Mouse (Mus musculus) kidney, embryonic 16.5 days (tissue): ENCODE measurements at regions not wholly inside any gene's neighbourhood (a gene's known extent, or its start where the extent isn't known, plus 50 kb on each side); places are given as distances from the start of the nearest gene placed in this dataset.

Experiments used
- ATAC-seq: fragments of 200-750 bp; cut with Nextera tagmentation; 2 replicates; pipeline ENCODE4 v1.8.0; 2017; ENCODE audit warnings: moderate TSS enrichment; ENCODE audit not compliant: low FRiP score, low TSS enrichment
- H3K27ac ChIP-seq: fragments of 300-500 bp; sonication (generic); 2 replicates; pipeline ENCODE4 v1.5.1; 2014; ENCODE audit warnings: low read length
- H3K27me3 ChIP-seq: fragments of 300-500 bp; sonication (generic); 2 replicates; pipeline ENCODE4 v1.6.1; 2014; ENCODE audit warnings: low read length, control low read depth, mixed read lengths; ENCODE audit not compliant: insufficient read depth
- H3K36me3 ChIP-seq: fragments of 300-500 bp; sonication (generic); 2 replicates; pipeline ENCODE4 v1.6.1; 2014; ENCODE audit warnings: low read length, control low read depth, mixed read lengths; ENCODE audit not compliant: insufficient read depth
- H3K4me1 ChIP-seq: fragments of 300-500 bp; sonication (generic); 2 replicates; pipeline ENCODE4 v1.6.1; 2014; ENCODE audit warnings: low read length, control low read depth, mixed read lengths; ENCODE audit not compliant: insufficient read depth
- H3K4me2 ChIP-seq: fragments of 300-500 bp; sonication (generic); replicated peaks from 2 replicates; pipeline ENCODE4 v1.6.1; 2014; ENCODE audit warnings: low read depth, low read length
- H3K4me3 ChIP-seq: fragments of 300-500 bp; sonication (generic); 2 replicates; pipeline ENCODE4 v1.5.1; 2014; ENCODE audit warnings: mild to moderate bottlenecking, low read length
- H3K9ac ChIP-seq: fragments of 300-500 bp; sonication (generic); replicated peaks from 2 replicates; pipeline ENCODE4 v1.6.1; 2014; ENCODE audit warnings: low read length
- H3K9me3 ChIP-seq: fragments of 300-500 bp; sonication (generic); 2 replicates; pipeline ENCODE4 v1.6.1; 2016; ENCODE audit warnings: low read length, control low read depth
- WGBS: fragments of 180-500 bp; shearing (Covaris S2); extraction: QIAGEN DNeasy Blood & Tissue Kit; methylation state at CpG from one replicate; pipeline ENCODE4 v1.1.7; 2014; 5-methylcytosine and 5-hydroxymethylcytosine counted together

DNA sequence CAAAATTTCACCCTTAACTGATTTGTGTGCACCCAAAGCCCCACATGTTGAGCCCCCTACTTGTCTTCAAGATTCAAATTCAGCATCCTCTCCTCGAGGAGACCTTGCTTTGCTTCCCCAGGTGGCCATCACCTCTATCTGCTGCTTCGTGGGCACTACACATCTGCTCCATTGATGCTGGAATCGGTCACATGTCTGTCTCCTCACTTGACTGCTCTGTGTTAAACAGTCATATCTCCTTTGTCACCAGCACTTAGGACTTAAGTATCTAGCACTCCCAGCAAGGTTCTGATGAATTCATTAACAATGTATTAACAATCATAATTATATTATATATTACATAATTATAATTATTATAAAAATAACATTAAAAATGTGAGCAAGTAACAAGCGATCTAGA, 192.9 kb downstream of the Atp23 start:
- WGBS, result 80% methylated on average over 4 of the region's 4 CpGs
- no peak overlapping the region for H3K9ac ChIP-seq
- H3K4me2 ChIP-seq, result no peak overlapping the region
- H3K27ac ChIP-seq, result no peak overlapping the region
- no peak for ATAC-seq
- H3K4me3 ChIP-seq, result no peak overlapping the region
- H3K27me3 ChIP-seq, result no peaks in the 10 kb centered on the region
- no peaks in the 10 kb centered on the region for H3K9me3 ChIP-seq
- H3K4me1 ChIP-seq, result no peaks in the 10 kb centered on the region
- no peaks in the 10 kb centered on the region for H3K36me3 ChIP-seq

DNA sequence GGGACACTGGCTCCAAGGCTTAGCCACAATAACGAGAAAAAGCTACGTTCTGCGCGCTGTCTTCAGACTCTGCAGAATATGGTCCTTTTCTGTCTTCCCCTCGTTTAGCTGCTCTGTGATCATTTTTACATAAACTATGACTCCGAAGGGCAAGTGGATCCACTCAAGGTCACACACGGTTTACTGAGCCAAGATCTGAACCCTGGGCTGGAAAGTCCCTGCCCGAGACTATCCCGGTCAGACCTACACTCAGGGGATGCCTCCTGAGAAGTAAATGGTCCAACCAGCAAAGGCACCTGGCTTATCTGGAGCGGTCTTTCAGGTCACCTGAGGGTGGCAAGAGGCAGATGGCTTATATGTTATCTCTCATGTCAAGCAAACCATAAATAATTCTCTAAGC, 204.1 kb downstream of the Atp23 start:
- Histone ChIP-seq H3K9ac (no peak overlapping the region), H3K27me3 (no peaks in the 10 kb centered on the region), H3K4me1 (no peaks in the 10 kb centered on the region), H3K9me3 (no peaks in the 10 kb centered on the region), H3K27ac (no peak overlapping the region), H3K36me3 (no peaks in the 10 kb centered on the region), H3K4me3 (no peak overlapping the region), H3K4me2 (no peak overlapping the region)
- 86% methylated on average over 10 of the region's 10 CpGs for WGBS
- no peak for ATAC-seq

DNA sequence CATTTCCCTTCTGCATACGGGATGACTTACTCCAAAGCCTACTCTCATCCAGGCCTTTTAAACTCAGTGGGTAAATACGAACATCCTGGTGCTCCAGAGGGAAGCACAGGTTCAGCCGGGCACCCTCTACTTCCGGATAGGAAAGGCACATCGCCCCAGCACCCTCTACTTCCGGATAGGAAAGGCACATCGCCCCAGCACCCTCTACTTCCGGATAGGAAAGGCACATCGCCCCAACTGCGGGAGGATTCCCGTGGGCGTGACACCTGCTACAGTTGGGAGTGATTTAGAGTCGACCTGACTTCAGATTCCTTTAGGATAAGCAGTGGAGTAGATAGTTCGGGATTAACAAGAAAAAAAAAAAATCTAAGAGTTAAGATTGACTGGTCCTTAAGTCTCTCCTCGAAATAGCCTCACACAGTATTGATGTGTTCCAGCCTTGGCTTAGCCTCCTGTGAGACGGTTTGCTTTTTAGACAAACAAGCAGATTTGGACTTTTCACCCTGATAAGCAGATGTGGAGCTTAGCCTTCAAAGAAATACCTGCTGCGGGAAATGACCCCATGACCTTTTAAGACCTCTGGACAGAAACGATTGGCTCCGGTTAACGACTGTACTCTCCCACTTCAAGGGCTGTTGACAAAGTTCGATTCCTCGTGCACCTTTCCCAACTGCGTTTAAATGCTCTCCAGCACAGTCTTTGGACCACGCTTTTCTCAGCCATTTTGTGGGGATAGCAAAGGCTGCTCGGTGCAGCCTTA, 210.1 kb downstream of the Atp23 start:
- WGBS, result 52% methylated on average over 25 of the region's 25 CpGs
- no peak for ATAC-seq
- Histone ChIP-seq H3K4me1 (no peaks in the 10 kb centered on the region), H3K9ac (no peak overlapping the region), H3K27ac (no peak overlapping the region), H3K27me3 (no peaks in the 10 kb centered on the region), H3K4me2 (no peak overlapping the region), H3K4me3 (no peak overlapping the region), H3K36me3 (no peaks in the 10 kb centered on the region), H3K9me3 (no peaks in the 10 kb centered on the region)

DNA sequence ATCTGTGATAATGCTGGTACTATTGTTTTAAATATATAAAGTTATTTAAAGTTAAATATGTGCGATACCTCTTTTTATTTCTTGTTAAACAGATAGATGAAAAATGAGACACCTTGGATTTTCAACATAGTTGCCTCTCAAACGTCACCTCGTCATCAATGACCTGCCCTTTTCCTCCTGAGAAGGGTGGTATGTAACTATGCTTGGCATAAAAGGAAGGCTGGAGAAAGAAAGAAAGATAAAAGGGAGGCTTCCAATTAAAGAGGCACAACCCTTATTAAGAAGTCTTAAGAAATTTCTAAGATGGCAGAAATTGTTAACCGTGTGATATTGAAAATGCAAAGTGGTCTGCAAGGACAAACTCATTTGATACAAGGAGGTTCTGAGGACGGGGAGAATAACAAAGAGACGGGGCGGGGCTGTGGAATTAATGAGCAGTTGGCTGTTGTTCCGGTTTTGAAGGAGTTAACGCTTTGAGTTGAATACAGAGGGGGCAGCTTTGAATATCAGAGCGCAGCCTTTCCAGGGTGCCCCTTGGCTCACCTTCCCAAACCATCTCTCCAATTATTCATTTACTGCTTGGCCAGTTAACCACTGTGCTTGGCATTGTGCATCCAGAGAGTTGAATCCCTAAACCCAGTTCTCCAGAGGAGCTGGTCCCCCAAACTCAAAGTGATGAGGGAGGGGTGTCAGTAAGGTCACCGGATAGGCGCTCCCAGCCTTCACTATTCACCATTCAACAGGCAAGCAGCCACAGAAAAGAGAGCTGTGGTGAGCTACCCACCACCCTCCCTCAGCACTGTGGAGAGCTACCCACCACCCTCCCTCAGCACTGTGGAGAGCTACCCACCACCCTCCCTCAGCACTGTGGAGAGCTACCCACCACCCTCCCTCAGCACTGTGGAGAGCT, 220.6 kb downstream of the Atp23 start:
- Histone ChIP-seq H3K4me2 (no peak overlapping the region), H3K9me3 (peaks cover 4% of the 10 kb centered on the region; the same call in 1 of the 2 replicates), H3K36me3 (no peaks in the 10 kb centered on the region), H3K27ac (no peak overlapping the region), H3K4me1 (no peaks in the 10 kb centered on the region), H3K9ac (no peak overlapping the region), H3K27me3 (no peaks in the 10 kb centered on the region), H3K4me3 (no peak overlapping the region)
- WGBS, result 15% methylated on average over 12 of the region's 12 CpGs
- no peak for ATAC-seq

DNA sequence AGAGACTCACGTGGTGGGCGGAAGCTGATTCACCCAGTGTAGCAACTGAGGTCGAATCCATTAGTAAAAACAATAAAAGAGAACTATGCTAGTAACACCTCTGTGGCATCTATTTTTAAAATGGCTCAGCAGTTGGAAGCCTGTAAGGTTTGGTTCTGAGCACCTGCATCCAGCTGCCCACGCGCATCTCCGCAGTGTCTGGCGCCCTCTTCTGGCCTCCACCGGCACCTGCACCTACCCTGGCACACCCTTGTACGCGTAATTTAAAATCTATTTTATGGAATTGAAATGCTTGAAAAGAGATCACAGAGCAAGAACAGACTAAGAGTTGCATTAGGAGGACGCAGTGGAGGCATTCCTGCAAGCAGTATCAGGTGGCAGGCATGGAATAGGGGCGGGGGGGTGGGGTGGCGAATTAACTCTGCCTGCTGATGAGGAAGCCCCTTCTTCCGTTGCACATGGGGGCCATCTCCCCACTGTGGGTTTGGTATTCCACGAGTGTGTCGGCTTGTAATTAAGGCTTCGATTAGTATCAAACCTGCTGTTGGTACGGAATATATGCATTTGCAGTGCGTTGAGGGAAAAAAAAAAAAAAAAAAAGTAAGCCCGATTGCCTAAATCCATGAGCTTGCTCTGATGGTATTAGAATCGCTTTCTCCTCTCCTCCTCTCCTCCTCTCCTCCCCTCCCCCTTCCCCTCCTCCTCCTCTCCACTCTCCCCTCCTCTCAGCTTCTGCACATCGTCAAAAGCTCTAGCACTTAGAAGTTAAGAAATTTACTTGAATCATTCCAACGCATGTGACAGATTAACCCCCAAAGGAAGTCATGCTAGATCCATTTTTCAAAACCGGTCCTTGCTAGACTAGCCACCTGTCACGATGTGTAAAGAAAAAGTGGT, 221.7 kb downstream of the Atp23 start:
- no peak for ATAC-seq
- 31% methylated on average over 25 of the region's 25 CpGs for WGBS
- no peak overlapping the region for H3K27ac ChIP-seq
- H3K4me3 ChIP-seq, result no peak overlapping the region
- H3K27me3 ChIP-seq, result no peaks in the 10 kb centered on the region
- H3K4me1 ChIP-seq, result no peaks in the 10 kb centered on the region
- no peak overlapping the region for H3K4me2 ChIP-seq
- H3K36me3 ChIP-seq, result no peaks in the 10 kb centered on the region
- peaks cover 4% of the 10 kb centered on the region; the same call in 1 of the 2 replicates for H3K9me3 ChIP-seq
- H3K9ac ChIP-seq, result no peak overlapping the region

DNA sequence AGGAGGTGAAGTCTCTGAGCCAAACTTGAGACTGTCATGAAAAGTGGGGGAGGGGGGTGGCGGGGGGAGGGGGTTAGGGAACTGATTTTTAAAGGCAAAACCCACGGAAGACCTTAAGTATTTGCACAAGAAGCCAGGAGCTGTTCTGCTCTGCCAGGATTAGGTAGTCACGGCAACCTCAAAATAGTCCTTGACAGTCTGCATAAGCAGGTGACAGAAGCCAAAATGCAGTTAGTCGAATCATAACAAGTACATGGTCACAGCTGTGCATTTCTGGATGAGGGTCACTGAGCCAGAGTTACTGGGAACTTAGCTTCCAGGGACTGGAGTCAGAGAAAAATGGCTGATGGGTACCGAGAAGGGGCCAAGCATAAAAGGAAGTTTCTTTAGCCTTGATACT, 227.7 kb downstream of the Atp23 start:
- H3K9ac ChIP-seq, result no peak overlapping the region
- WGBS, result 52% methylated on average over 5 of the region's 5 CpGs
- H3K27ac ChIP-seq, result no peak overlapping the region
- peaks cover 4% of the 10 kb centered on the region; the same call in 1 of the 2 replicates for H3K9me3 ChIP-seq
- H3K36me3 ChIP-seq, result no peaks in the 10 kb centered on the region
- H3K4me1 ChIP-seq, result no peaks in the 10 kb centered on the region
- H3K27me3 ChIP-seq, result no peaks in the 10 kb centered on the region
- no peak for ATAC-seq
- no peak overlapping the region for H3K4me3 ChIP-seq
- H3K4me2 ChIP-seq, result no peak overlapping the region

DNA sequence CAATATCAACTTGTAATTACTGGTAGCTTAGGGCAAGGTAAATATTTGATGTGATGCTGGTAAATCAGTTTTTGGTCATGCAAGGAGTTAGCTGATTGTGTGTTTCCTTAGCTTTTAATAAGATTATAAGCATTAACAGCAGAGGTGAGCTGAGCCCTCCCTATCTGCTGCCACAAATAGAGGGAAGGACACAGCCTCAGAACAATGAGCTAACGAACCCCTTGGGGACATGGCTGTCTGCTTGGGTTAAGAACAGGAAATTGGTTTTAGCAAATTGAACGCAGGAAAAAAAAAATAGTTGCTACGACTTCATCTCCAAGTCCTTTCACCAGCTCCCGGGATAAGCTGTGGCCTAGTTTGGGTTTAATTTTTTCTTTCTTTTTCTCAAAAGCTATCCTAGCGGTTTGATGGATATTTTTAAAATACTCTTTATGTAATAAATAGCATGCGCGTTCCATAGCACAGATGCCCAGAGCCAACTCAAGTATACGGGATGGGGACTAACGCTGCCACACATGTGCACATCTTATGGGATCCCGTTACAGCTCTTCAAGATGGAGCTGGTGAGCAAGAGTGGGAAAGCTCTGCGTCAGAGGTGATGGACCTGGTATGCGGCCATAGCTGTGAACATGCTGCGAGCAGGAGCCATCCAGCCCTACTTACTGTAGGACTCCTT, 236.6 kb downstream of the Atp23 start:
- ATAC-seq, result no peak

DNA sequence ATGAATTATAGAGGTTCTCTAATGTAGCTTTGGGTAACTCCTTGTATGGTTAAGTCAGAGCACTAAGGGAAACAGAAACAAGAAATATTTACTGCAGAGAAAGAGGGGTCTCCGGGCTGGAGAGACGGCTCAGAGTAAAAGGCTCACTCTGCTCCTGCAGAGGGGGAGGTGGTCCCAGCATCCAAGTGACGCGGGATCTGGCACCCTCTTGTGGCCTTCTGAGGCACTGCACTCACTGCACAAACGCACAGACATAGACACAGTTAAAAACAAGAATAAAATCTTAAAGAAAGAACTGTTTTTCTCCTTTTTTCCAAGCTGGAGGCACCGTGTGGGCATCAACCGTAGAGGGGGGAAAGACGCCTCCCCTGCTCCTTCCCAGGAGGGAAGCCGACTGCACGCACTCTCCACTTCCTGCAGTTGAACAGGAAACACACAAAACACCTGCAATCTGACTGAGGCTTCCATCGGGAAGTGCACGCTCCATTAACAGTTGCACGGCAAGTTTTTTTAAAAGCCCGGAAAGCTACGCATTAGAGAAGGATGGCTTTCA, 237.6 kb downstream of the Atp23 start:
- Histone ChIP-seq H3K9me3 (peaks cover 5% of the 10 kb centered on the region; the same call in 1 of the 2 replicates), H3K27me3 (no peaks in the 10 kb centered on the region), H3K4me3 (no peak overlapping the region), H3K36me3 (no peaks in the 10 kb centered on the region), H3K4me2 (no peak overlapping the region), H3K9ac (no peak overlapping the region), H3K27ac (no peak overlapping the region), H3K4me1 (no peaks in the 10 kb centered on the region)
- no peak for ATAC-seq
- 73% methylated on average over 15 of the region's 15 CpGs for WGBS

More for the DNA sequence above, 236.6 kb downstream of the Atp23 start:
- H3K9me3 ChIP-seq, result peaks cover 5% of the 10 kb centered on the region; the same call in 1 of the 2 replicates
- no peaks in the 10 kb centered on the region for H3K36me3 ChIP-seq
- H3K9ac ChIP-seq, result no peak overlapping the region
- no peaks in the 10 kb centered on the region for H3K4me1 ChIP-seq
- H3K27ac ChIP-seq, result no peak overlapping the region
- H3K4me3 ChIP-seq, result no peak overlapping the region
- 87% methylated on average over 13 of the region's 13 CpGs for WGBS
- H3K4me2 ChIP-seq, result no peak overlapping the region
- H3K27me3 ChIP-seq, result no peaks in the 10 kb centered on the region

DNA sequence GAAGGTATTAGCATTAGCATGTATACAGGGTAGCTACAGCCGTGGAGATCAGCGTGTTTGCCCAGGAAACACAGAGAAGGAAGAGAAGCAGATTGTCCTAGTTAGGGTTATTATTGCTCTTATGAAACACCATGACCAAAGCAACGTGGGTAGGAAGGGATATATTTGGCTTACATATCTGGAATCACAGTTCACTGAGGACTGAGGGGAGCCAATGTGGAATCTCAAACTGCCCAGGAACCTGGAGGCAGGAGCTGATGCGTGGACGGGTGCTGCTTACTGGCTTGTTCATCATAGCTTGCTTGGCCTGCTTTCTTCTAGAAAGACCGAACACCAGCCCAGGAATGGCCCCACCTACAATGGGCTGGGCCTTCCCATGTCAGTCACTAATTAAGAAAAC, 238.4 kb downstream of the Atp23 start:
- H3K27ac ChIP-seq, result no peak overlapping the region
- WGBS, result 89% methylated on average over 6 of the region's 6 CpGs
- H3K9me3 ChIP-seq, result peaks cover 5% of the 10 kb centered on the region; the same call in 1 of the 2 replicates
- H3K4me2 ChIP-seq, result no peak overlapping the region
- no peak overlapping the region for H3K4me3 ChIP-seq
- no peaks in the 10 kb centered on the region for H3K4me1 ChIP-seq
- no peaks in the 10 kb centered on the region for H3K27me3 ChIP-seq
- no peaks in the 10 kb centered on the region for H3K36me3 ChIP-seq
- no peak for ATAC-seq
- no peak overlapping the region for H3K9ac ChIP-seq
